Mouse (Mus musculus) lung, embryonic 15.5 days (tissue): Measurements from ENCODE around the gene Psors1c2. TPM values are rescaled to one million over a fixed set of nuclear protein-coding genes. Genes with fewer than 3 reads are reported as not detected.

Experiments
- ATAC-seq: fragments of 200-750 bp; cut with Nextera tagmentation; 2 replicates; pipeline ENCODE4 v1.8.0; 2017; ENCODE audit warnings: moderate number of reproducible peaks, borderline replicate concordance; ENCODE audit not compliant: low FRiP score, low TSS enrichment; ENCODE audit errors: extremely low read depth
- H3K27ac ChIP-seq: fragments of 300-500 bp; sonication (generic); 2 replicates; pipeline ENCODE4 v1.5.1; 2015; ENCODE audit warnings: moderate library complexity, mild to moderate bottlenecking, inconsistent platforms
- H3K27me3 ChIP-seq: fragments of 300-500 bp; sonication (generic); 2 replicates; pipeline ENCODE4 v1.6.1; 2015; ENCODE audit warnings: inconsistent platforms
- H3K36me3 ChIP-seq: fragments of 300-500 bp; sonication (generic); 2 replicates; pipeline ENCODE4 v1.6.1; 2015; ENCODE audit warnings: inconsistent platforms
- H3K4me1 ChIP-seq: fragments of 300-500 bp; sonication (generic); 2 replicates; pipeline ENCODE4 v1.6.1; 2015; ENCODE audit warnings: inconsistent platforms
- H3K4me2 ChIP-seq: fragments of 300-500 bp; sonication (generic); 2 replicates; pipeline ENCODE4 v1.6.1; 2015; ENCODE audit warnings: inconsistent platforms, mild to moderate bottlenecking, moderate library complexity
- H3K4me3 ChIP-seq: fragments of 300-500 bp; sonication (generic); 2 replicates; pipeline ENCODE4 v1.5.1; 2015; ENCODE audit warnings: mild to moderate bottlenecking, inconsistent platforms
- H3K9ac ChIP-seq: fragments of 300-500 bp; sonication (generic); 2 replicates; pipeline ENCODE4 v1.6.1; 2015; ENCODE audit warnings: inconsistent platforms
- H3K9me3 ChIP-seq: fragments of 300-500 bp; sonication (generic); 2 replicates; pipeline ENCODE4 v1.6.1; 2016; ENCODE audit warnings: inconsistent platforms
- WGBS: fragments of 180-500 bp; shearing (Covaris S2); methylation state at CpG from one replicate; pipeline ENCODE4 v1.1.7; 2015; 5-methylcytosine and 5-hydroxymethylcytosine counted together
- polyA plus RNA-seq: library from polyadenylated mRNA; unstranded; fragments of >200 nt; fragmentation: Nextera tagmentation; extraction: Ambion mirVana; gene quantifications from 2 replicates; pipeline ENCODE4 v1.2.1, GENCODE M21; 2015

The Psors1c2 gene
- polyA plus RNA-seq, 1 experiment from 2014 or later: 1.1 TPM

- H3K27ac ChIP-seq: peak overlapping the region; percentile 79
- no peaks in the 10 kb centered on the region for H3K27me3 ChIP-seq
- H3K4me1 ChIP-seq: peaks cover 19% of the 10 kb centered on the region
- no peak overlapping the region for H3K9ac ChIP-seq
- peak; percentile 75 for ATAC-seq
- no peaks in the 10 kb centered on the region for H3K9me3 ChIP-seq
- no peak overlapping the region for H3K4me3 ChIP-seq
- WGBS: 22% methylated on average over 15 of the region's 15 CpGs
- peak overlapping the region; percentile 41 for H3K4me2 ChIP-seq
- no peaks in the 10 kb centered on the region for H3K36me3 ChIP-seq
Observed at GRCm38 (mm10) chr17:35549437-35550142, 16.6 kb downstream of the Psors1c2 start.

- H3K27me3 ChIP-seq: no peaks in the 10 kb centered on the region
- no peaks in the 10 kb centered on the region for H3K9me3 ChIP-seq
- WGBS: 91% methylated on average over 4 of the region's 4 CpGs
- ATAC-seq: no peak
- peak overlapping the region; percentile 41 for H3K4me2 ChIP-seq
- peak overlapping the region; percentile 79 for H3K27ac ChIP-seq
- H3K4me1 ChIP-seq: peaks cover 19% of the 10 kb centered on the region
- H3K4me3 ChIP-seq: no peak overlapping the region
- no peak overlapping the region for H3K9ac ChIP-seq
- no peaks in the 10 kb centered on the region for H3K36me3 ChIP-seq
Observed at GRCm38 (mm10) chr17:35550143-35550494, 17.1 kb downstream of the Psors1c2 start.

GRCm38 (mm10) chr17:35550871-35551270 lies 17.9 kb downstream of the Psors1c2 start:
- no peak for ATAC-seq
- no peak overlapping the region for H3K27ac ChIP-seq

GRCm38 (mm10) chr17:35551881-35552414 lies 18.9 kb downstream of the Psors1c2 start, which contains the start of gene Cdsn:
Cdsn (plus strand) TSS chr17:35552128.
- Histone ChIP-seq H3K27me3 (no peaks in the 10 kb centered on the region), H3K27ac (no peak within 1 kb of the TSS), H3K4me3 (no peak within 1 kb of the TSS), H3K9me3 (no peaks in the 10 kb centered on the region), H3K9ac (no peak within 1 kb of the TSS), H3K4me1 (peaks cover 19% of the 10 kb centered on the region), H3K36me3 (no peaks in the 10 kb centered on the region), H3K4me2 (no peak within 1 kb of the TSS)
- ATAC-seq: no peak
- 79% methylated on average over 10 of the region's 10 CpGs for WGBS

More at GRCm38 (mm10) chr17:35550871-35551270, 17.9 kb downstream of the Psors1c2 start:
- Histone ChIP-seq H3K27me3 (no peaks in the 10 kb centered on the region), H3K4me1 (peaks cover 19% of the 10 kb centered on the region), H3K4me3 (no peak overlapping the region), H3K9ac (no peak overlapping the region), H3K4me2 (no peak overlapping the region), H3K36me3 (no peaks in the 10 kb centered on the region), H3K9me3 (no peaks in the 10 kb centered on the region)
- WGBS: 52% methylated on average over 8 of the region's 8 CpGs

GRCm38 (mm10) chr17:35554321-35554720 lies 21.3 kb downstream of the Psors1c2 start:
- peaks cover 10% of the 10 kb centered on the region for H3K4me1 ChIP-seq
- no peak overlapping the region for H3K4me2 ChIP-seq
- no peak overlapping the region for H3K9ac ChIP-seq
- WGBS: 75% methylated on average over 5 of the region's 5 CpGs
- H3K4me3 ChIP-seq: no peak overlapping the region
- ATAC-seq: no peak
- H3K9me3 ChIP-seq: no peaks in the 10 kb centered on the region
- no peaks in the 10 kb centered on the region for H3K36me3 ChIP-seq
- no peak overlapping the region; the same call in 1 of the 2 replicates for H3K27ac ChIP-seq
- no peaks in the 10 kb centered on the region for H3K27me3 ChIP-seq

GRCm38 (mm10) chr17:35554761-35555397 lies 21.9 kb downstream of the Psors1c2 start:
- Histone ChIP-seq H3K4me3 (no peak overlapping the region), H3K4me2 (no peak overlapping the region), H3K4me1 (peaks cover 5% of the 10 kb centered on the region), H3K9ac (no peak overlapping the region), H3K27me3 (no peaks in the 10 kb centered on the region), H3K36me3 (no peaks in the 10 kb centered on the region), H3K9me3 (no peaks in the 10 kb centered on the region), H3K27ac (no peak overlapping the region; the same call in 1 of the 2 replicates)
- ATAC-seq: no peak
- WGBS: 87% methylated on average over 18 of the region's 18 CpGs

- no peak overlapping the region for H3K4me3 ChIP-seq
- no peaks in the 10 kb centered on the region for H3K4me1 ChIP-seq
- no peaks in the 10 kb centered on the region for H3K9me3 ChIP-seq
- WGBS: 83% methylated on average over 13 of the region's 13 CpGs
- no peaks in the 10 kb centered on the region for H3K27me3 ChIP-seq
- H3K36me3 ChIP-seq: no peaks in the 10 kb centered on the region
- no peak for ATAC-seq
- H3K4me2 ChIP-seq: no peak overlapping the region
- no peak overlapping the region for H3K27ac ChIP-seq
- H3K9ac ChIP-seq: no peak overlapping the region
Observed at GRCm38 (mm10) chr17:35556186-35556765, 23.3 kb downstream of the Psors1c2 start.

GRCm38 (mm10) chr17:35556812-35557211 lies 23.8 kb downstream of the Psors1c2 start:
- ATAC-seq: no peak
- no peaks in the 10 kb centered on the region for H3K27me3 ChIP-seq
- no peak overlapping the region for H3K27ac ChIP-seq
- no peak overlapping the region for H3K4me3 ChIP-seq
- H3K9ac ChIP-seq: no peak overlapping the region
- H3K4me1 ChIP-seq: no peaks in the 10 kb centered on the region
- H3K36me3 ChIP-seq: no peaks in the 10 kb centered on the region
- WGBS: 22% methylated on average over 5 of the region's 5 CpGs
- H3K9me3 ChIP-seq: no peaks in the 10 kb centered on the region
- no peak overlapping the region for H3K4me2 ChIP-seq

- WGBS: 61% methylated on average over 9 of the region's 9 CpGs
- no peaks in the 10 kb centered on the region for H3K9me3 ChIP-seq
- H3K36me3 ChIP-seq: no peaks in the 10 kb centered on the region
- ATAC-seq: no peak
- H3K27ac ChIP-seq: no peak overlapping the region
- H3K4me2 ChIP-seq: no peak overlapping the region
- no peak overlapping the region for H3K4me3 ChIP-seq
- H3K27me3 ChIP-seq: no peaks in the 10 kb centered on the region
- no peak overlapping the region for H3K9ac ChIP-seq
- no peaks in the 10 kb centered on the region for H3K4me1 ChIP-seq
Observed at GRCm38 (mm10) chr17:35557351-35557750, 24.4 kb downstream of the Psors1c2 start.

GRCm38 (mm10) chr17:35558216-35558615 lies 25.2 kb downstream of the Psors1c2 start:
- 55% methylated on average over 8 of the region's 8 CpGs for WGBS
- Histone ChIP-seq H3K36me3 (no peaks in the 10 kb centered on the region), H3K4me2 (no peak overlapping the region), H3K9me3 (no peaks in the 10 kb centered on the region), H3K9ac (no peak overlapping the region), H3K27ac (no peak overlapping the region), H3K27me3 (no peaks in the 10 kb centered on the region), H3K4me3 (no peak overlapping the region), H3K4me1 (no peaks in the 10 kb centered on the region)
- no peak for ATAC-seq

GRCm38 (mm10) chr17:35567150-35567549 lies 34.1 kb downstream of the Psors1c2 start, which contains the start of gene 2300002M23Rik:
2300002M23Rik (plus strand) TSS chr17:35567450.
- H3K9me3 ChIP-seq: no peaks in the 10 kb centered on the region

GRCm38 (mm10) chr17:35567767-35568166 lies 34.8 kb downstream of the Psors1c2 start:
- H3K4me1 ChIP-seq: peaks cover 10% of the 10 kb centered on the region; the same call in 1 of the 2 replicates
- H3K36me3 ChIP-seq: no peaks in the 10 kb centered on the region
- no peak overlapping the region for H3K4me3 ChIP-seq
- H3K9me3 ChIP-seq: no peaks in the 10 kb centered on the region
- no peak overlapping the region for H3K27ac ChIP-seq
- 21% methylated on average over 9 of the region's 9 CpGs for WGBS
- no peak overlapping the region for H3K9ac ChIP-seq
- ATAC-seq: no peak
- no peak overlapping the region for H3K4me2 ChIP-seq
- peaks cover 34% of the 10 kb centered on the region for H3K27me3 ChIP-seq

More at GRCm38 (mm10) chr17:35567150-35567549, 34.1 kb downstream of the Psors1c2 start, which contains the start of gene 2300002M23Rik:
- WGBS: 54% methylated on average over 3 of the region's 3 CpGs
- H3K27ac ChIP-seq: no peak within 1 kb of the TSS
- no peaks in the 10 kb centered on the region for H3K36me3 ChIP-seq
- no peak within 1 kb of the TSS for H3K4me2 ChIP-seq
- H3K9ac ChIP-seq: no peak within 1 kb of the TSS
- H3K4me1 ChIP-seq: peaks cover 10% of the 10 kb centered on the region; the same call in 1 of the 2 replicates
- H3K27me3 ChIP-seq: peaks cover 34% of the 10 kb centered on the region
- H3K4me3 ChIP-seq: no peak within 1 kb of the TSS
- ATAC-seq: no peak
